In the genomic region with DNA sequence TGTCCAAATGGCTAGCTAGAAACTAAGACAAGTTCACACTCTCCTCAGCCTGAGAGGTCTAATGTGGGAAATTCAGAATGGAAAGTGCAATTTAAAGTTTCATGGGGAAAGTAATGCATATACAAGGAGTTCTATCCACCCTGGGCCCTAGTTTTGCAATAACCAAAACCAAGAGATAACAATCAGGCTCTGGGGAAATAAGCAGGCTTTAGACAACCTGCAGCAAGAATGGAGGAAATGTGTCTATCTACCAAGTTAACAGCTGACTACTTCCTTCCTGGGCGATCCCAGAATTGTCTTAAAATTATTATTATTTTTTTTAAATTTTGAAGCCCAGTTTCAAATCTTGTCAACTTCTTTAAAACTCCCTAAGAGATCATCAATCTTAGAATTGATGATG, we compare ENCODE assay signal across 24 mouse cellular contexts. TPM values are rescaled to one million over a fixed set of nuclear protein-coding genes. Genes with fewer than 3 reads are reported as not detected.
DNase-seq lines count a peak whose midpoint lies in the region; ATAC-seq lines count a peak whose summit lies in the region.
"Had no signal": no experiment of that assay in that cellular context is flagged by ENCODE, and none has a peak within 500 bp of the region (broad histone marks: within the 10 kb centered on the region; RNA-seq: fewer than 3 reads in every experiment).

No protein-coding gene starts in this region.

- H3K27me3 ChIP-seq in kidney, embryonic 15.5 days = no peaks in the 10 kb centered on the region
- no peaks in the 10 kb centered on the region for H3K27me3 ChIP-seq in hindbrain, embryonic 13.5 days
- H3K27me3 ChIP-seq: embryonic facial prominence, embryonic 12.5 days; forebrain, embryonic 12.5 days; Patski had no signal

- 81% methylated on average over 1 of the region's 1 CpGs for WGBS in kidney, embryonic 15.5 days
- 98% methylated on average over 1 of the region's 1 CpGs for WGBS in hindbrain, embryonic 13.5 days

- no peak for ATAC-seq in kidney, embryonic 15.5 days (replicated peaks; ENCODE audit: low FRiP score)
- ATAC-seq in common myeloid progenitor, adult 5-6 weeks (replicated peaks; ENCODE audit: low read depth, poor library complexity, severe bottlenecking) = peak; percentile 58; the same call in 1 of the 2 replicates
- ATAC-seq in granulocyte monocyte progenitor cell, adult 5-6 weeks (replicated peaks; ENCODE audit: poor library complexity, severe bottlenecking) = peak; percentile 42; the same call in 1 of the 2 replicates
- ATAC-seq in hindbrain, embryonic 13.5 days (ENCODE audit: low FRiP score) = no peak
- ATAC-seq: activated CD4-positive, CD25-positive, alpha-beta regulatory T cell, adult 4 months; forebrain, embryonic 14.5 days; forebrain, embryonic 16.5 days; Patski had no signal

- peaks cover 9% of the 10 kb centered on the region; the same call in 1 of the 2 replicates for H3K4me1 ChIP-seq in kidney, embryonic 15.5 days
- H3K4me1 ChIP-seq in hindbrain, embryonic 13.5 days (replicated peaks) = no peaks in the 10 kb centered on the region; the same call in 1 of the 2 replicates
- H3K4me1 ChIP-seq: forebrain, embryonic 12.5 days had no signal

- no peak overlapping the region for H3K4me3 ChIP-seq in kidney, embryonic 15.5 days (replicated peaks)
- no peak overlapping the region for H3K4me3 ChIP-seq in hindbrain, embryonic 13.5 days
- H3K4me3 ChIP-seq: embryonic facial prominence, embryonic 10.5 days; embryonic facial prominence, embryonic 12.5 days; forebrain, embryonic 10.5 days; forebrain, embryonic 12.5 days had no signal

- DNase-seq in kidney, adult 18-20 months = no peak
- peak; percentile 80 for DNase-seq in 416B (ENCODE audit: low read depth)
- no peak for DNase-seq in lung, postnatal 25 days (ENCODE audit: low spot score)
- no peak for DNase-seq in right cerebral cortex, postnatal 25 days
- DNase-seq: adrenal gland, adult 8-10 months; adrenal gland, postnatal 14 days; adrenal gland, postnatal 36 days; cerebellum, adult 11-12 months; cerebellum, adult 2 months; cerebellum, adult 9-10 months; cerebellum, postnatal 10 days; cerebellum, postnatal 25 days had no signal

- no peaks in the 10 kb centered on the region for H3K36me3 ChIP-seq in kidney, embryonic 15.5 days
- H3K36me3 ChIP-seq in hindbrain, embryonic 13.5 days = no peaks in the 10 kb centered on the region
- H3K36me3 ChIP-seq: embryonic facial prominence, embryonic 10.5 days; embryonic facial prominence, embryonic 12.5 days; forebrain, embryonic 10.5 days; forebrain, embryonic 12.5 days had no signal

- no peak overlapping the region for H3K9ac ChIP-seq in kidney, embryonic 15.5 days
- no peak overlapping the region for H3K9ac ChIP-seq in hindbrain, embryonic 13.5 days
- H3K9ac ChIP-seq: embryonic facial prominence, embryonic 12.5 days; forebrain, embryonic 12.5 days had no signal

- H3K4me2 ChIP-seq in kidney, embryonic 15.5 days = no peak overlapping the region
- H3K4me2 ChIP-seq in hindbrain, embryonic 13.5 days = no peak overlapping the region
- H3K4me2 ChIP-seq: embryonic facial prominence, embryonic 12.5 days; forebrain, embryonic 12.5 days had no signal

- no peaks in the 10 kb centered on the region for H3K9me3 ChIP-seq in kidney, embryonic 15.5 days (replicated peaks)
- H3K9me3 ChIP-seq in hindbrain, embryonic 13.5 days = no peaks in the 10 kb centered on the region
- H3K9me3 ChIP-seq: embryonic facial prominence, embryonic 10.5 days; embryonic facial prominence, embryonic 12.5 days; forebrain, embryonic 10.5 days; forebrain, embryonic 12.5 days had no signal

- H3K27ac ChIP-seq in kidney, embryonic 15.5 days = peak overlapping the region; percentile 22; the same call in 1 of the 2 replicates
- no peak overlapping the region for H3K27ac ChIP-seq in hindbrain, embryonic 13.5 days
- H3K27ac ChIP-seq: embryonic facial prominence, embryonic 10.5 days; embryonic facial prominence, embryonic 12.5 days; forebrain, embryonic 10.5 days; forebrain, embryonic 12.5 days had no signal

RNA-seq across cellular contexts. Expression of gene Lrrc28, which starts 48.7 kb away (rescaled TPM):
- 15.3 and 15.7 TPM in 2 replicates for polyA plus RNA-seq in kidney, embryonic 15.5 days (2015; fragmentation: Nextera tagmentation; extraction: Ambion mirVana)
- 21.5 and 24.9 TPM in 2 replicates for total RNA-seq in common myeloid progenitor, adult 5-6 weeks (2017)
- 15.2 and 16.6 TPM in 2 replicates for total RNA-seq in granulocyte monocyte progenitor cell, adult 5-6 weeks (2014; fragmentation: Nextera tagmentation)
- 13.0 and 17.9 TPM in 2 replicates for total RNA-seq in granulocyte monocyte progenitor cell, adult 5-6 weeks (2017)
- 32.2 and 33.0 TPM in 2 replicates for polyA plus RNA-seq in hindbrain, embryonic 13.5 days (2015; fragmentation: Nextera tagmentation; extraction: Ambion mirVana)

RNA-seq across cellular contexts. Expression of gene Ttc23, which starts 50.9 kb away (rescaled TPM):
- 30.4 and 33.1 TPM in 2 replicates for polyA plus RNA-seq in kidney, embryonic 15.5 days (2015; fragmentation: Nextera tagmentation; extraction: Ambion mirVana)
- 1.8 and 2.0 TPM in 2 replicates for total RNA-seq in common myeloid progenitor, adult 5-6 weeks (2017)
- 0.32 TPM in 1 of 2 replicates, not detected in the other for total RNA-seq in granulocyte monocyte progenitor cell, adult 5-6 weeks (2014; fragmentation: Nextera tagmentation)
- total RNA-seq in granulocyte monocyte progenitor cell, adult 5-6 weeks (2017) = 1.7 and 4.9 TPM in 2 replicates
- 12.0 and 12.2 TPM in 2 replicates for polyA plus RNA-seq in hindbrain, embryonic 13.5 days (2015; fragmentation: Nextera tagmentation; extraction: Ambion mirVana)

Comparison
In these comparisons a context has a peak if more than half of its experiments do, and no peak if none do; other contexts are left out.
1. ATAC-seq: peak in common myeloid progenitor, adult 5-6 weeks (single experiment) and granulocyte monocyte progenitor cell, adult 5-6 weeks (single experiment); none in kidney, embryonic 15.5 days (single experiment) and hindbrain, embryonic 13.5 days (single experiment).